Mouse (Mus musculus) left cerebral cortex, postnatal 14 days (tissue): ENCODE results near the gene Nid2. TPM values are rescaled to one million over a fixed set of nuclear protein-coding genes. Genes with fewer than 3 reads are reported as not detected.

ENCODE experiments used
- DNase-seq, 2 experiments: peaks; one replicate each; pipeline ENCODE4 v3.0.0; 2021 to 2022; ENCODE audit warnings: low spot score in 2 of 2, mixed read lengths in 1 of 2
- intact Hi-C: fragments of 180-260 bp; cut with DNase I; formaldehyde crosslinking; loops from one replicate; pipeline ENCODE4 v1.15.1; 2025
- long read RNA-seq, 2 experiments: library from polyadenylated mRNA; stranded (forward); transcript quantifications; one replicate each; pipeline ENCODE4 v2.0.0; 2021
- total RNA-seq, 2 experiments: library from RNA; stranded (reverse); gene quantifications; 2 replicates each; pipeline ENCODE4 v1.2.3; 2021

The Nid2 gene
- 10 to 100 TPM; 11.0 to 12.7 TPM for total RNA-seq
- long read RNA-seq, experiment 1, full-length matches to known transcripts = 4 of 5 reads
- long read RNA-seq, experiment 1, partial matches to known transcripts = 0 of 5 reads
- long read RNA-seq, experiment 1, other reads (novel, unspliced or antisense) = 1 of 5 reads
- long read RNA-seq, experiment 2, full-length matches to known transcripts = 3 of 9 reads
- long read RNA-seq, experiment 2, partial matches to known transcripts = 3 of 9 reads
- long read RNA-seq, experiment 2, other reads (novel, unspliced or antisense) = 3 of 9 reads

DNA sequence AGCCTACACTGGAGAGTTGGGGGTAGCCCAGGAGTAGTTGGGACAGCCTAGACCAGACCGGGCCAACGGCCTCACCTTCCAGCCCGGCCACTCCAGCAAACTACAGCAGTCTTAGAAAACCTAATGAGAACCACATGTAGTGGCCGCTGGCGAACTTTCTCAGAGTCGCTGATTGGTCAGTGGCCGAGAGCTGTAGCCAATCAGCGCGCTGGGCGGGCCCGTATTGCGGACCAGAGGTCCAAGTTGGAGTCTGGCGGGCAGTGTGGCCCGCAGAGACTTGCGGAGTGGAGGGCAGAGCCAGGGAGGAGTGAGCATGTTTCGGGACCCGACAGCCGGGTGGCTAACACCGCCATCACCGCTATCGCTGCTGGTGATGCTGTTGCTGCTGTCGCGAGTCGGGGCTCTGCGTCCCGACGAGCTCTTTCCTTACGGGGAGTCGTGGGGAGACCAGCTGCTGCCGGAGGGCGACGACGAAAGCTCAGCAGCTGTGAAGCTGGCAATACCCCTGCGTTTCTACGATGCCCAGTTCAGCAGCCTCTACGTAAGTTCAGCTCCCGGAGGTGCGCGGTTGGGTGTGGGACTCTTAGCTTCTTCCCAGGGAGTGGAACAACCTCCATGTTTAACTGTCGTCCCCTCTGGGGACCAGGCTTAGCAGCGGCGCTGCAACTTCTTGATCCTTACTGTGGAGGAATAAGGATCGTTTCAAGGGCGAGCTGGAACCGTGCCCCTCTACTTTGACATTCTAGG, at the start of gene Nid2:
TSS of gene Nid2 (plus strand) at position 241 of the 747 bp plus-strand sequence.
- peak; percentile 64 to 75 for DNase-seq
- intact Hi-C loops = loop anchor here (5.0 kb wide), 1 partner anchor 61 kb away; no protein-coding TSS in a partner anchor

DNA sequence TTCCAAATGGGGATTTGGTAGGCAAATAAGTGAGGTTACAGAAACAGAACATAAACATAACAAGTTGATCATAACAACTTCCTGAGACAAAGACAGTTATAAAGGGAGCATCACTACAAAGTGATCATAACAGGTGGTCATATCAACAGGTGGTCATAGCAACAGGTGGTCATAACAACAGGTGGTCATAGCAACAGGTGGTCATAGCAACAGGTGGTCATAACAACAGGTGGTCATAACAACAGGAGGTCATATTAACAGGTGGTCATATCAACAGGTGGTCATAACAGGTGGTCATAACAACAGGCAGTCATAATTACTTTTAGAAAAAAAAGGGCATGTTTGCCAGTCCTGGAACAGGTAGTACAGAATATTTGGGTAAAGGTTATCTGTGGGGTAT, 49.5 kb upstream of the Nid2 start:
- intact Hi-C loops = no loop called here
- DNase-seq = no peak

DNA sequence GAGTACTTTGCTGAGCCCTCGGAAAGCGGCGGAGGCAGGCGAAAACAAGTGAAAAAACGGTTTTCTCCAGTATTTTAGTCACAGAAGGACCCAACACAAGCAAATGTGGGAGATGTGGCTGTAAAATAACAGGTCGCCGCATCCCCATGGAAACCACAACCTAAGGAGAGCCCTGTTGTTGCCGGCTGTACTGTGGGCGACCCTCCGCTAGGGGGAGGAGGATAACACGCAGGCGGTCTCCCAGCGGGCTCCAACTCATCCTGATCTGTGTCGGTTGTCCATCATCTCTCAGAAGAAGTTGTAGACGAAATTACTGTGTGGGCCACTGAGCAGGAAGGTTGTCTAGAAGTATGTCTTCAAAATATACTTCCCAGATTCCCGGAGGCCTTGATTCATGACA, 45.4 kb upstream of the Nid2 start:
- intact Hi-C loops = loop anchor here (1.0 to 5.0 kb wide), 2 partner anchors 113 to 362 kb away; no protein-coding TSS in a partner anchor

DNA sequence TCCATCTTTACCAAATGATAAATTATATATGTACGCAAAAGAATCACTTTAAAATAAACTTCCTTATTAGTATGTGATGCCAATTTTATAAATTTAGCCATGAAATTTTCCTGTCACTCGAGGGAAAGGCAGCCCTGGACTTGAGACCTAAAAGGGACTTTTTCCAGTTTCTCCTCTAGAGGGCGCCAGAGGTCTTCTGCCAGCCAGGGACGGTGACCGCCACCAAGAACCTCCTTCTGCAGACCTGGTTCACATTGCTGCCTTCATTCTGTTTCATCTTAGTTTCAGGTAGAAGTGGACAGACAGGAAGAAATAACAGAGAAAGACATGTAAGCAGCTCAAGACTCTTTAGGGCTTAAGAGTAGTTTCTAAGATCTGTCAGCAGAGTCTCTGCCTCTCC, 44.6 kb upstream of the Nid2 start:
- peak; percentile 80 to 82 for DNase-seq
- intact Hi-C loops = loop anchor here (1.0 to 5.0 kb wide), 2 partner anchors 112 to 361 kb away; no protein-coding TSS in a partner anchor

More for the DNA sequence above, 45.4 kb upstream of the Nid2 start:
- peak; percentile 79 to 84 for DNase-seq

DNA sequence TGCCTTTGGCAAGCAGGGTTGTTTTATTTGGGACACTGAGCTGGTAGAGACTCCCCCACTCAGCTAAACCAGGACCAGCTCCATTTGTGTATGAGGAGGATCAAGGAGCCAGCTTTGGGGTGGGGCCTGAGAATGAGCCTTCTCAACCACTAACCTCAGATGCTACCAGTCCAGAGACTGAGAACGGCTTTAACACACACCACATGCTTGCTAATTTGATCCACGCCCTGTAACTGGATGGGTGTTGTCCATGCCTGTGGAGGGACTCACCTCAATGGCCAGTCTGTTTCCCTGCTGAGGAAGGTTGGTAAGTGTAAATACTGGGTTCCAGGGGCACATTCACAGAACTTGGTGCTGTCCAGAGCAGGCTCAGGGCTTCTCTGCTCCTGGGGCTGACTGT, 44.1 kb upstream of the Nid2 start:
- intact Hi-C loops = loop anchor here (1.0 to 5.0 kb wide), 2 partner anchors 111 to 360 kb away; no protein-coding TSS in a partner anchor
- DNase-seq = peak in 1 of 2 experiments; percentile 4

DNA sequence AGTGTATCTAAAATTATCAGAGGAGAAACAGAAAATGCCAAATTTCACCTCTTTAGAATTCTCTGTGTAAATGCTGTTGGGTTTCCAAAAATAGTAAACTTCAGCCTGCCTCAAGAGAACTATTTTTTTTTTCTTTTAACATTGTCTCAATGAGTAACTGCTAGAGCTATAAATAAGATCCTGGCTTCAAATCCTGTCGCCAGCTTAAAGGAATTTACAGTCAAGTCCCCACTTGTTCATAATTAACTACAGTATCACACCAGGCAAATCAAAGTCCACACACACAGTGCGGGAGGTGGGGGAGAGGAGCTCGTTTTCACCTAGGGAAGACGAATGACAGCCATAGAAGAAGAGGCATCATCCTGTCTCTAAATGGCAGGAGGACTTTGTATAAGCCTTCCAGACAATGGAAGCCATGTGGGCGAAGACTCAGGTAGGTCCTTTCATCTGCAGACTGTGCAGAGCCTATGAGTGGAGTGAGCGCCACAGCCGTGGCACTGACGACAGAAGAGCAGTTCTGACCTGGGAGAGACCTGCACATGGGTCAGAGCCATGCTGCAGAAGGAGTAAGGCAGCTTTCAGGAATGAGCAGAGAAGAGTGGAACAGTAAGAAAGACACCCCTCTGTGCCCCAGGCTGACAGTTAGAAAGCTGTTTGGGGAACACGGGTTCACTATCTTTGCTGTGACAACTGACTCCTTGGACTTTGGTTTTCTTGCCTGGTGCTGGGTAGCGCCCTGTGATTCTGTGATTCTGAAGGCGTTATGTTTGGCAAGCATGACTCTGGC, 43.2 kb upstream of the Nid2 start:
- intact Hi-C loops = loop anchor here (2.0 to 5.0 kb wide), 2 partner anchors 69 to 359 kb away; no protein-coding TSS in a partner anchor

DNA sequence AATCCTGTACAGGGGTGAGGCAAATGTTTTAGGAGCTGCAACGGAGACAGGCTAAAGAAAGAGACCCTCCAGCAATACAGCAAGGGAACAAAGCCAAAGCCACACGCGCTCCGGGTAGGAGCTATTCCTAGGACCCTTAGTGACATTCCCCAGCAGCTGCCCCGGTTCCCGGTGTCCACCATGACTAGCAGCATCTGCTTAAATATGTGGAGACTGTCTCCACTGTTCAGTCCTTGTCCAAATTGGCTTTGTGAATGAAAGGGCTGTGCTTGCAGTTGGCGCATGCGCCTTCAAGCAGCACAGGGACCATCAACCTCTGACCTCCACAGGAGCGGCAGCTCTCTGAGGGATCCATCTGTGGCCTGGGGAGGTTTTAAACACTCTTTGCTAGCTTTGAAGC, 41.9 kb upstream of the Nid2 start:
- intact Hi-C loops = loop anchor here (2.0 to 5.0 kb wide), 2 partner anchors 68 to 358 kb away; no protein-coding TSS in a partner anchor
- no peak for DNase-seq

More for the DNA sequence above, 43.2 kb upstream of the Nid2 start:
- peak in 1 of 2 experiments; percentile 7 for DNase-seq

DNA sequence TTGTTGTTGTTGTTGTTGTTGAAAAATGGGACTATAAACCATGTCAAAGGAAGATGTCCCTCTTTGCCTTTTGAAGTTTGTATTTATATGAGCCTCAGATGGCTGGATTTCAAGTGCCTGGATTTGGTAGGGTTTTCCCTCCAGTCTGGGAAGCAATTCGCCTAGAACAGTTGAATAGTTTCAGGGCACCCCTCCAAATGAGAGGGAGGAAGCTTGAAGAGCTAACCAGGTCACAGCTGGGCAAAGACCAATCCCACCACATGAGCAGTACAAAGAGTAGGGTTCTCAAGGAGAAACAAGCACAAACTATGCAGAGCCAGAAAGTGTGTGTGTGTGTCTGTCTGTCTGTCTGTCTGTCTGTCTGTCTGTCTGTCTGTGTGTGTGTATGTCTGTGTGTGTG, 39.3 kb upstream of the Nid2 start:
- no peak for DNase-seq
- intact Hi-C loops = no loop called here

DNA sequence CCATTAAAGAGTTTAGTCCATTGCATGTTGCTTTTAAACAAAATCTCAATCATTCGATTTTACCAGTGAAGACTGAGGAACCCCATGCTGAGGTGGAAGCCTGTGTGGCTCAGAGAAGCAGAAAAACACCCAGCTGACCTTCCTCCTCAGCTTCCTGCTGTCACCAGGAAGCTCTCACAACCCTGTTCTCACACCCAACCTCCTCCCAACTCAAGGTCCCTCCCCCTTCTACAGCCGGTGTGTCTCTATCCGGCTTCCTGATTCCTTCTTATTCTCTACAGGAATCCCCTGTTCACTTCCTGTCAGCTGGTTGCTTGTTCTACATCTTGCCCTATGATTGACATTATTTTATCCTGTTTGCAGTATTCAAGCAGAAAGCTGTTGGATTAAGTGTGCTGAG, 38.0 kb upstream of the Nid2 start:
- no peak for DNase-seq
- intact Hi-C loops = no loop called here

DNA sequence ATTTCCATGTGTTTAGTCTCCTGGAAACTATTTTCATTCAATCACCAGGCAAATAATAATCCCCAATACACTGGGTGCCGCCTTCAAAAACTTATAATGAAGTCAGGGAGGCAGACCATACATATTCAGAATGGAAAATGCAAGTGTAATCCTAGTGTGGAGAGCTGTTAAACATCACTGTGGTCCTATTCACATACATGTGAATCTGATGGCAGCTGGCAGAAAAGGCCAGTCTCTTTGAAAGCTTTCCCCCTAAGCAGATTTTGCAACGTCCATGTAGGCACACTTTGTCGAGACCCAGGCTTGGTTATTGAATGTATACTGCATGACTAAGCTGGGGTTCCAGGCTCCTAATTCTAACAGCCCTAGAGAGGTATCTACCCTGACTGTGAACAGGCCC, 32.0 kb upstream of the Nid2 start:
- intact Hi-C loops = no loop called here
- no peak for DNase-seq

DNA sequence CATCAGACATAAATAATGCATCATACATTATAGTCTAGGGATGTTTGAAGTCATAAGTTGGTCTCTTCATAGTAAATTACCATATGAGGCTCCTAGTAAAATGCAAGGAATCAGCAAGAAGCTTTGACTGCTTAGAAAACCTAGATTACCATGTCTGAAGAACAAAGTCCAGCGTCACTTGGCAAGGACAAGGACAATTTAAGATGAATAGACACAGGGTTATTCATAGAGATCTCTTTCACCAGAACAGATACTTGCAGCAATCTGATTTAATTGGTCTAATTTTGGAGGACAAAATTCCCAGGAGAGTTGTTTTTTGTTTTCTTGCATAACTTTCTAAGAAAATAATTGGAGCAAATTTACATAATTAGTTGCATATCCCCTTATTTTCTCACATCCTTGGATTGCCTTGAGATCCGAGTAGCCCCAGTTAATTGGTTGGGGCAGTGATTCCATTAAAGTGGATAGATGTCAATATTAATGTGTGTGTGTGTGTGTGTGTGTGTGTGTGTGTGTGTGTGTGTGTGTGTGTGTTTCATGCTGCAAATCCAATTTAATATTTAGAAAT, 30.9 kb upstream of the Nid2 start:
- intact Hi-C loops = no loop called here

DNA sequence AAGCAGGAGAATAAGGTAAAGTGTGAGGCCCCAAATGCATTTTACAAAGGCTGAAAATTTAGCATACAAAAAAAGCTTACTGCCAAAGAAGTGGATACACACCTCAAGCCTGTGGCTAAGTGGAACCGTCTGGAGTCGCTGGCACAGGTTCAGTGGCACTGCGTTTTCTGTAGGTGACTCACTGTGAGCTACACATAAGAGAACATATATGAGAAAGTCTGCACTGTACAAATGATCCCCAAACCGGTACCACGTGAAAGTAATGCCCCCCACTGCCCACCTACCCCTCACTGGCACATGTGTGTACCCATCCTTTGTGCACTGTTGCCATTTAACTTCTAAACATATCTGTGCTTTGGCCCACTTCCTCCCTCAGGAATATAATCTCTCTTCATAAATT, 22.8 kb upstream of the Nid2 start:
- intact Hi-C loops = no loop called here
- no peak for DNase-seq

More for the DNA sequence above, 30.9 kb upstream of the Nid2 start:
- DNase-seq = no peak

DNA sequence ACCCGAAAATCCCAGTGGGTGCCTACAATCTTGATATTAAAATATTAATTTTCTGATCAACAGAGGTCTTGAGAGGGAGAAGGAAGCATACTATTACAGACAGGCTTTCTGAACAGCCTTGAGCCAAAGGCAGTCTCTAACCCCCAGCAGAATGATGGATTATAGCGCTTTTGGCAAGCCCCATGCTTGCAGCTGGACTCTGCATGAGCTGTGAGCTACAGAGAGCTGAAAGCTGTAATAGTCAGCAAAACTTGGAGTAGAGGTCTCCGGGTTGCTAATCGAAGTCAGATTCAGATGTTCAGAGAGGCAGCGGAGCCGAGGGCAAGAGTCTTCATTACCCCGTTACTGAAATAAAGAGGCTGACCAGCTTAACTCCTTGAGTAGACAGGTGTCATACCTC, 22.3 kb upstream of the Nid2 start:
- intact Hi-C loops = no loop called here
- DNase-seq = no peak

DNA sequence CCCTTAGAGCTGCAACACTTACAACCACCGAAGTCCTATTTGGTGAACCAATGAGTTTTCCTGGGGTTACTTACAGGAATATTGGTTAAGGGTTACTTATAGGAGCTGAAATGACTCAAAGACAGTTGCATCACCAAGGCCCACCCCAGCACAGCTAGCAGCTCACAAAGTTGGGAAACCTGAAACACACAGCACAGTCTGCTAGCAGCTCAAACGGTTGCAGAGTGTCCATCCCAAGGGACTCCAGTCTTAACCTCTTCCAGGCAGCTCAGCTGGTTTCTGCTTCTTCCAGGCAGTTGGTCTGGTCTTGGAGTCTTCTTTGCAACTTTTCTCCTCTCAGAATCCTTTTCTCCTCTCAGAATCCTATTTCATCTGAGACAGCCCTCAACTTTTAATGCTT, 19.0 kb upstream of the Nid2 start:
- intact Hi-C loops = no loop called here
- DNase-seq = no peak

DNA sequence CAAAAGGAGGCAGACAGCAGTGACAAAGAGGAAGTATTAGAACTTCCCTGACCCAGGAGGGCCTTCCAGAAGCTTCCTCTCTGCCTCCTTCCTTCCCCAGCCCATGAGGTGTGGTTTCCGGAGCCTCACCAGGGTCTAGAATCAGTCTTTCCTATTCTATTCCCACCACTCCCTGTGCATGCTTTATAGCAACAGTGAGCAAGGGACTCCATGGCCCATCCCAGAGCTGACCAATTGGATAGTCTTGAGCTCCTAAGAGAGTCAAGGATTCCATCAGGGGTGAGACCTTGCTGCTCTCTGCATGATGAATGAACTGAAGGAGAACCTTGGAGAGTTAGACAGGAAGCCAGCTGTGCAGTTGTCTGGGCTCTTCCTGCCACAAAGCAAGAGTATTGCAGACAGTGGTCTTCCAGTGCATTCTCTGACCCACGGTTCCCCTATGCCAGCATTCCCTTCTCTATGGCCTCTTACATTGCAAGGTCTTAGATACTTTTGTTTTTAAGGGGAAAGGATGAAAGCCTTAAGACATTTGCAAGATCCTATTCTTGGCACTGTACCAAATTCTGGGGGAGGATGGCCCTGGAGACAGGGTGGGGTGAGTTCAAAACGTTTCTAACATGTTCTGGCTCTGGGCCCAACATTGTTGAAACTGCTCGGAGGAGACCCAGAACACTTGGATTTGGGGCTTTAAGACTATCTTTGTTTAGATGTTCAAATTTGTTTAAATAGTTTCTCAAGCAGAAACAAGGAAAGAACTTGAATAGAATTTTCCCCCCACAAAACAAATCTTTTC, 17.4 kb upstream of the Nid2 start:
- no peak for DNase-seq
- intact Hi-C loops = no loop called here

DNA sequence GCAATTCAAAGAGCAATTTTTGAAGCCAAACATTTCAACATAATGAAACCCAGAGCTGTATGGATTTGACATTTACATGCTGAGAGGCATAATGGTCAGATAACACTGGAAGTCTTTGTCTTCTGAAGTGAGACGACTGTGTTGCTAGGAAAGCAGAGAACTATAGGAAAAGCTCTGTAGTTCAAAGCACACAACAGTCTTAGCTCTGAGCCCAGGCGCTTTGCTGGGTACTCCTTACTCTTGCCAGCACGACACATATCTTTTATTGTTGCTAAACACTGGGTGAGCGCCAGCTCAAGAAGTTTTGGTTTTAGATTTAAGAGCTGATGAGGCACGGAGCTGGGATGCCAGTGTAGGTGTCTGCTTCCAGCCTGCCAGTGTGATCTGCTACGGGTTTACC, 15.8 kb upstream of the Nid2 start:
- intact Hi-C loops = no loop called here
- DNase-seq = no peak

DNA sequence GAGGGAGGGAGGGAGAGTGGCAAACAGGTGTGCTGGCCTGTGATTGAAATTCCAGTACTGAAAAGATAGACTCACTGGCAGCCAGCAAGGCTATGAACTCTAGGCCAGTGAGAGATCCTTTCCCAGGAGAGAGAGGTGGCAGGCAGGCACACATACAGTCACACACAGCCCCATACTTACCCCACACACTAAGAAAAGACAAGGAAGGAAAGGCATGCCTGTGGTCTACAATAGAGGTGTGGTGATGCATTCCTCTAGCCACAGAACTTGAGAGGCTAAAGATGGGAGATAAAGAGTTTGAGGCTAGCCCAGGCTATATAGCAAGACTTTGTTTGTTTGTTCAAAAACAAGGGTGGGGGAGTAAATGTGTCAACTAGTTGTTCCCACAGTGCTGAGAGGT, 13.5 kb upstream of the Nid2 start:
- intact Hi-C loops = no loop called here
- no peak for DNase-seq

DNA sequence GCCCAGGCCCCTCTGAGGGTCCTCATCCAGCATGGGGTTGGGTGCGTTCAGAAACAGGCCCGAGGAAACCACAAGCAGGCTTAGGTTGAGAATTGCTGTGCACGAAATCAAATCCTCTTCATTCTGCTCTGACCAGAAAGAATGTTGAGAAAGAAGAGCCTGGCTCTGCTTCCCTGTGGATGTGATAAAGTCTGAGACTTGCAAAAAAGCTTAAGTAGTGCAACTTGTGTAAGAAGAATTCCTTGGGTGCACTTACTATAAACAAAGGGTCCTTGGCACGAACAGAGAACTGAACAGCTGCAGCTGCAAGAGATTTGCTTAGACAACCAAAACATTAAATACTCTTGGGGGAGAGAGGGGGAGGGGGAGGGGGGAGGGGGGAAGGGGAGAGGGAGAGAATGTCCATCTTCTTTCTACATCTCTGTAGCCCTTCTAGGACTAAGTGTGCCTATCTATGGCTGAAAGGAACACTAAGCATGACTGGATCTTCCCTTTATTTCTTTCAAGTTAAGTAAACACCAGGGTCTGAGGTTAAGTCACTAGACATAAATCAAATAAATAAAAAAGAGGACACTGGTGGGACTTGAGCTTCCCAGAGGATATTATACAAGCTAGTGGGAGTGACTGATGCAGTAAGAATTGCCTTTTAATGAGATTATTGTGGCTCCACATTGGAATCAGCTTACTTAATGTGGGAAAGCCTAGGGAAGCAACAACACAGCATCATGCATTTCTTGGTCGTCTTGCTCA, 12.8 kb upstream of the Nid2 start:
- intact Hi-C loops = no loop called here
- no peak for DNase-seq
